9 mouse cellular contexts compared by ENCODE assay signal in genomic region chr5:100499243-100499642, GRCm38 (mm10). TPM values are rescaled to one million over a fixed set of nuclear protein-coding genes. Genes with fewer than 3 reads are reported as not detected.
DNase-seq lines count a peak whose midpoint lies in the region; ATAC-seq and TF ChIP-seq lines count a peak whose summit lies in the region.
"Had no signal": no experiment of that assay in that cellular context is flagged by ENCODE, and none has a peak within 500 bp of the region (broad histone marks: within the 10 kb centered on the region; RNA-seq: fewer than 3 reads in every experiment).

No protein-coding gene starts in this region.

- no peak for DNase-seq in lung, embryonic 14.5 days
- no peak for DNase-seq in lung, adult 18-20 months
- DNase-seq in embryonic facial prominence, embryonic 14.5 days (ENCODE audit: low spot score): no peak
- DNase-seq in adrenal gland, adult 18-20 months (ENCODE audit: low spot score in 2 of 2): no peak
- no peak for DNase-seq in adrenal gland, adult (ENCODE audit: inconsistent age in 2 of 2, low spot score in 1 of 2)
- DNase-seq in right cerebral cortex, postnatal 14 days: no peak
- DNase-seq: kidney, adult 9 months had no signal

- H3K27ac ChIP-seq in lung, embryonic 14.5 days (ENCODE audit: low read depth): no peak overlapping the region; the same call in 1 of the 2 replicates
- no peak overlapping the region for H3K27ac ChIP-seq in embryonic facial prominence, embryonic 14.5 days (replicated peaks; ENCODE audit: low read depth, low read length)
- H3K27ac ChIP-seq in intestine, postnatal 0 days (ENCODE audit: low read depth, low read length): no peak overlapping the region
- no peak overlapping the region for H3K27ac ChIP-seq in neural tube, embryonic 14.5 days (ENCODE audit: low read depth, low read length)

- WGBS in lung, embryonic 14.5 days: 22% methylated on average over 2 of the region's 2 CpGs
- WGBS in embryonic facial prominence, embryonic 14.5 days: 19% methylated on average over 2 of the region's 2 CpGs
- 29% methylated on average over 2 of the region's 2 CpGs for WGBS in intestine, postnatal 0 days
- WGBS in neural tube, embryonic 14.5 days: 29% methylated on average over 2 of the region's 2 CpGs

- no peaks in the 10 kb centered on the region for H3K27me3 ChIP-seq in lung, embryonic 14.5 days (ENCODE audit: insufficient read depth, low read length)
- H3K27me3 ChIP-seq in embryonic facial prominence, embryonic 14.5 days (replicated peaks; ENCODE audit: control insufficient read depth, insufficient read depth, low read length): no peaks in the 10 kb centered on the region
- no peaks in the 10 kb centered on the region for H3K27me3 ChIP-seq in intestine, postnatal 0 days (replicated peaks; ENCODE audit: control insufficient read depth, insufficient read depth, low read length)
- H3K27me3 ChIP-seq in neural tube, embryonic 14.5 days (ENCODE audit: control insufficient read depth, insufficient read depth, low read length): no peaks in the 10 kb centered on the region

- no peaks in the 10 kb centered on the region for H3K36me3 ChIP-seq in lung, embryonic 14.5 days (ENCODE audit: insufficient read depth)
- H3K36me3 ChIP-seq in embryonic facial prominence, embryonic 14.5 days (ENCODE audit: control insufficient read depth, insufficient read depth, low read length): no peaks in the 10 kb centered on the region
- H3K36me3 ChIP-seq in intestine, postnatal 0 days (ENCODE audit: control insufficient read depth, insufficient read depth): no peaks in the 10 kb centered on the region
- H3K36me3 ChIP-seq in neural tube, embryonic 14.5 days (ENCODE audit: control insufficient read depth, insufficient read depth, low read length): no peaks in the 10 kb centered on the region

- no peak for ATAC-seq in lung, embryonic 14.5 days (ENCODE audit: insufficient read depth)
- ATAC-seq in embryonic facial prominence, embryonic 14.5 days (ENCODE audit: low read depth): no peak
- no peak for ATAC-seq in intestine, postnatal 0 days
- ATAC-seq in neural tube, embryonic 14.5 days (ENCODE audit: low read depth): no peak

- H3K4me1 ChIP-seq in lung, embryonic 14.5 days (ENCODE audit: insufficient read depth): peaks cover 8% of the 10 kb centered on the region; the same call in 1 of the 2 replicates
- peaks cover 21% of the 10 kb centered on the region for H3K4me1 ChIP-seq in embryonic facial prominence, embryonic 14.5 days (ENCODE audit: control insufficient read depth, insufficient read depth, low read length)
- H3K4me1 ChIP-seq in intestine, postnatal 0 days (replicated peaks; ENCODE audit: control insufficient read depth, insufficient read depth, low read length): peaks cover 8% of the 10 kb centered on the region
- peaks cover 13% of the 10 kb centered on the region for H3K4me1 ChIP-seq in neural tube, embryonic 14.5 days (ENCODE audit: control insufficient read depth, insufficient read depth, low read length)

- H3K9ac ChIP-seq in lung, embryonic 14.5 days: peak overlapping the region; percentile 67
- H3K9ac ChIP-seq in embryonic facial prominence, embryonic 14.5 days (ENCODE audit: low read depth, low read length): peak overlapping the region; percentile 66; the same call in 1 of the 2 replicates
- peak overlapping the region; percentile 57; the same call in 1 of the 2 replicates for H3K9ac ChIP-seq in intestine, postnatal 0 days (ENCODE audit: low read depth, low read length)
- H3K9ac ChIP-seq in neural tube, embryonic 14.5 days (replicated peaks; ENCODE audit: low read depth, low read length): no peak overlapping the region

- no peak for TF ChIP-seq CTCF in lung, embryonic 14.5 days (IDR thresholded peaks at IDR 0.05; ENCODE audit: low read depth)
- TF ChIP-seq CTCF in intestine, postnatal 0 days (IDR thresholded peaks at IDR 0.05; ENCODE audit: low read depth): no peak

- peak overlapping the region; percentile 76 for H3K4me3 ChIP-seq in lung, embryonic 14.5 days (ENCODE audit: low read depth, low read length)
- H3K4me3 ChIP-seq in embryonic facial prominence, embryonic 14.5 days (ENCODE audit: low read depth, low read length): peak overlapping the region; percentile 88
- peak overlapping the region; percentile 73 for H3K4me3 ChIP-seq in intestine, postnatal 0 days (ENCODE audit: low read depth, low read length)
- peak overlapping the region; percentile 80 for H3K4me3 ChIP-seq in neural tube, embryonic 14.5 days (ENCODE audit: low read depth, low read length)

- no peaks in the 10 kb centered on the region for H3K9me3 ChIP-seq in lung, embryonic 14.5 days (ENCODE audit: low read depth, low read length)
- H3K9me3 ChIP-seq in embryonic facial prominence, embryonic 14.5 days (ENCODE audit: control insufficient read depth, low read length): no peaks in the 10 kb centered on the region
- no peaks in the 10 kb centered on the region for H3K9me3 ChIP-seq in intestine, postnatal 0 days (ENCODE audit: control insufficient read depth)
- no peaks in the 10 kb centered on the region for H3K9me3 ChIP-seq in neural tube, embryonic 14.5 days (ENCODE audit: control insufficient read depth, low read length)

- H3K4me2 ChIP-seq in lung, embryonic 14.5 days: peak overlapping the region; percentile 94
- peak overlapping the region; percentile 94 for H3K4me2 ChIP-seq in embryonic facial prominence, embryonic 14.5 days (ENCODE audit: low read depth, low read length)
- peak overlapping the region; percentile 90 for H3K4me2 ChIP-seq in intestine, postnatal 0 days (replicated peaks; ENCODE audit: low read depth)
- peak overlapping the region; percentile 93 for H3K4me2 ChIP-seq in neural tube, embryonic 14.5 days (ENCODE audit: low read depth, low read length)

RNA-seq across cellular contexts. Expression of gene Lin54, which starts 1.2 kb away (rescaled TPM):
- 18.0 and 18.5 TPM in 2 replicates for polyA plus RNA-seq in lung, embryonic 14.5 days (2014; fragmentation: Nextera tagmentation; extraction: Ambion mirVana)
- polyA plus RNA-seq in embryonic facial prominence, embryonic 14.5 days (2014; fragmentation: Nextera tagmentation; extraction: Ambion mirVana): 12.3 and 12.5 TPM in 2 replicates
- 7.0 and 7.9 TPM in 2 replicates for polyA plus RNA-seq in intestine, postnatal 0 days (2015; fragmentation: Nextera tagmentation; extraction: Ambion mirVana)
- 7.9 and 9.8 TPM in 2 replicates for polyA plus RNA-seq in neural tube, embryonic 14.5 days (2014; fragmentation: Nextera tagmentation; extraction: Ambion mirVana)
- 10 to 100 TPM in 1 of 2 experiments, 1 to 10 TPM in 1; 8.0 to 10.7 TPM for total RNA-seq in adrenal gland, adult 18-20 months (2021)

RNA-seq across cellular contexts. Expression of gene Cops4, which starts 18.9 kb away (rescaled TPM):
- polyA plus RNA-seq in lung, embryonic 14.5 days (2014; fragmentation: Nextera tagmentation; extraction: Ambion mirVana): 202 and 209 TPM in 2 replicates
- polyA plus RNA-seq in embryonic facial prominence, embryonic 14.5 days (2014; fragmentation: Nextera tagmentation; extraction: Ambion mirVana): 178 and 188 TPM in 2 replicates
- polyA plus RNA-seq in intestine, postnatal 0 days (2015; fragmentation: Nextera tagmentation; extraction: Ambion mirVana): 76.9 and 77.6 TPM in 2 replicates
- polyA plus RNA-seq in neural tube, embryonic 14.5 days (2014; fragmentation: Nextera tagmentation; extraction: Ambion mirVana): 188 and 189 TPM in 2 replicates
- 10 to 100 TPM; 70.5 to 71.4 TPM for total RNA-seq in adrenal gland, adult 18-20 months (2021)
